Mouse (Mus musculus): Measurements from ENCODE around the gene Olfr574.

Gene Olfr574

DNA sequence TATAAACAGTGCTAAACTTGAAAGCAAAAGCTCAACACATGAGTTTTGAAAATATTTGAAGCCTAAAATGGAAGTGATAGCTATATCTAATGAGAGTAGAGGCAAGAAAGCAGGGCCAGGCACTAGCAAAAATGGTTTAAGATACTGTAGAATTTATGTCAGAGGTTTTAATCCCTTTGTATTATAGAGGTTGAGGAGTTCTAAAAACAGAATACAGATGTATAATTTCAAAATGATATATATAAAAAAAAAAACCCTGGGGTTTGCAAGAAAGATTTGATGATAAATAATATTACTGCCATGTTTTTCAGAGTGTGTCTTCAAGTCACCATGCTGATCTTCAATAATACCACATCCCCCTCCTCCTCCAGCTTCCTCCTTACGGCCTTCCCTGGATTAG is at the start of gene Olfr574:
TSS of gene Olfr574 (plus strand) at position 301 of the 400 bp plus-strand sequence.
- DNase-seq (ENCODE audit: low spot score in 2 of 2) = no peak

- no peak for DNase-seq (ENCODE audit: low spot score in 2 of 2)
Measured at GRCm38 (mm10) chr7:102915261-102915660, 33.0 kb upstream of the Olfr574 start.

- no peak for DNase-seq (ENCODE audit: low spot score in 2 of 2)
Measured at GRCm38 (mm10) chr7:102916405-102916804, 31.9 kb upstream of the Olfr574 start.

GRCm38 (mm10) chr7:102917032-102917875 is 31.0 kb upstream of the Olfr574 start, which contains the start of gene Olfr571:
Gene Olfr571, minus strand, starts transcription at chr7:102917536.
- no peak for DNase-seq (ENCODE audit: low spot score in 2 of 2)

GRCm38 (mm10) chr7:102919632-102920031 is 28.6 kb upstream of the Olfr574 start:
- DNase-seq (ENCODE audit: low spot score in 2 of 2) = peak in 1 of 2 experiments; percentile 20

- DNase-seq (ENCODE audit: low spot score in 2 of 2) = no peak
Measured at GRCm38 (mm10) chr7:102924109-102924508, 24.2 kb upstream of the Olfr574 start, which contains the start of gene Olfr572. Gene Olfr572, plus strand, starts transcription at chr7:102924409.

- no peak for DNase-seq (ENCODE audit: low spot score in 2 of 2)
Measured at GRCm38 (mm10) chr7:102927105-102927504, 21.2 kb upstream of the Olfr574 start.

DNA sequence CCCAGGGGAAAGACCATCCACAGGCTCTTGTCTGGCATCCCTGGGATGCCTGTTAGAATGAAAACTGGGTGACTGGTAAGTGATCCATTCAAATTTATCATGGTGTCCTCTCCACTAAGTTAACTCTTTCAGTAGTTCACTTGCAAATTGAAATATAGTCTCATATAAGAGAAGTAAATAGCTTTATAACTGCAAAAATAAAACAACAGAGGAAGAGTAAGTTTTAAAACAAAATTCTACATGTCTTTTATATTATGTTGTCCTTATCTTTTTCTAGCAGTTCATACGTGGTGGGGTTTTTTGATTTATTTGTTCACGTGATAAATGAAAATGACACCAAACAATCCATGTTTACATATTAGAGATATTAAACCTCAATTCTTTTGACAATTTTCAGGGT is 5.8 kb upstream of the Olfr574 start, which contains the start of gene Olfr573-ps1:
TSS of gene Olfr573-ps1 (minus strand) at position 101 of the 400 bp plus-strand sequence.
- DNase-seq (ENCODE audit: low spot score in 2 of 2) = no peak

- DNase-seq (ENCODE audit: low spot score in 2 of 2) = no peak
Measured at GRCm38 (mm10) chr7:102943417-102943816, 4.8 kb upstream of the Olfr574 start.

DNA sequence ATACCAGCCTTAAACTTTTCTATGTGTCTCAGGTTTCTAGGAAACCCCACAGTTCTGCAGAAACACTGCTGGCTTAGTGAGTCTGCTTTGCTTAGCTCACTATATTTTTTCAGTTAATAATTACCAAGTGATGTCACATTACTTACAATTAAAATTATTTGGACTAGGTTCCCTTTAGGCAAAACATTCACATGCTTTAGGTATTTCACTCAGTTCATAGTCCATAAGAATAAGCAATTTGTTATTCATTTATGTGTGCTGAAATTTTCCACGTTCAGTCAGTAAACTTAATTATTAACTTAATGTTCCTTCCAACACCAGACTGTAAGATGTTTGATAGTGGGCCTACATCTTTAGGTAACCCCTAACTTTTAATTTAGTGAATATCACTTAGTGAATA is 2.5 kb downstream of the Olfr574 start:
- DNase-seq (ENCODE audit: low spot score in 2 of 2) = no peak

GRCm38 (mm10) chr7:102958137-102958536 is 9.9 kb downstream of the Olfr574 start:
- DNase-seq (ENCODE audit: low spot score in 2 of 2) = no peak

DNA sequence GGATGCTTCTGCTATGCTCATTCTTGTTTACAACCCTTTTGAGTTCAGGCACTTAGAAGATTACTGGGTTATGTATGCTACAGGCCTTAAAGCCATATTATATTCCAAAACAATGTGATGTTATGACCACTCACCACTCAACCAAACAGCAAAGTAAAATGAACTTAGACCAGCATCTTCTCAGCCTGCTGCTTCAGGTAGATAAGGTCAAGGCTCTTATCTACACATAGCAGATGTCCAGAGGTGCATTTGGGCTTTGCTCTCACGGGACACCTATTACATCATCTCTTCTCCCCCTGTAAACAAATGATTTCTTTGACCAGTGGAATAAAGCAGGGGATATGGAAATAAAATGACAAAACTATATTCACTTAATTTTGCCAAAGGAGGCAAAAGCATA is 10.3 kb downstream of the Olfr574 start, which contains the start of gene Olfr575:
TSS of gene Olfr575 (minus strand) at position 183 of the 400 bp plus-strand sequence.
- no peak for DNase-seq (ENCODE audit: low spot score in 2 of 2)

DNA sequence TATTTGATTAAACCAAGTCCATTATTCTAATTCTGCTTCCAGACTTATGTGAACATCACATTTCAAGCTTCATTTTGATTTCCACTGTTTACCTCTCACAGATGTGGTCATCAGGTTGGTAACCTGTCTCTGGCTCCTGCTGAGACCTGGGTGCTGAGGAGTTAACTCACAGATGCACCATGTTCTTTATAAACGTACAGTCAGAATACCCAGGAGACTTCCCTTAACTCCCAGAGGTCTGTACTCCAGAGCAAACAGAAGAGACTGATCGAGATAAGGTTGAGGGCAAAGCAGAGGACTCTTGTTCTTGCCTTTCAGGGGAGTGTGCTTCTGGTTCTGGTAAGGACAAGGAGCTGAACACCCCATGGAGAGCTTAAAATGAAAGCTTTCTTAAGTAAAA is 14.1 kb downstream of the Olfr574 start, which contains the start of gene Olfr576:
TSS of gene Olfr576 (plus strand) at position 301 of the 400 bp plus-strand sequence.
- DNase-seq (ENCODE audit: low spot score in 2 of 2) = no peak

- no peak for DNase-seq (ENCODE audit: low spot score in 2 of 2)
Measured at GRCm38 (mm10) chr7:102974399-102974798, 26.1 kb downstream of the Olfr574 start.

DNA sequence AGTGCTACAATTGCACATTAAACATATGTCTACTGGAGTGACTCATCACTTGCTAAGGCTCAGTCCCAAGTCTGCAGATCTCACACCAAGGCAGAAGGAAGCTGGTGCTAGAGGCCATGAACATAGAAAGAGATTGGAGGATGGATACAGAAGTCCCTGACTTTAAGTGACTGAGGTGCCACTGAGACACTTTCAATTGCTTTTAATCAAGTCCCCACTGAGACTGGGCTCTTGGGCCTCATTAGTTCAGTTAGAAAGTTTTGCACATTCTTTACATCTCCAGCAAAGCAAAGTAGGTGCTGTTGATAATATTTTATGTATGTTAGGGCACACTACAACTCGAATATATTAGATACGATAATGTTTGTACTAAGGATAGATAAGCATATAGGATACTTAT is 27.6 kb downstream of the Olfr574 start, which contains the start of gene Olfr577:
TSS of gene Olfr577 (minus strand) at position 101 of the 400 bp plus-strand sequence.
- DNase-seq (ENCODE audit: low spot score in 2 of 2) = no peak

GRCm38 (mm10) chr7:102989224-102989623 is 41.0 kb downstream of the Olfr574 start, which contains the start of gene Olfr578:
Gene Olfr578, minus strand, starts transcription at chr7:102989324.
- DNase-seq (ENCODE audit: low spot score in 2 of 2) = no peak
